Mouse (Mus musculus): Measurements from ENCODE around the gene Hsd17b1. TPM values are rescaled to one million over a fixed set of nuclear protein-coding genes. Genes with fewer than 3 reads are reported as not detected.

The Hsd17b1 gene
- total and polyA plus RNA-seq, 2 experiments from 2014 or later = 0.71 TPM; not detected in 1

GRCm38 (mm10) chr11:101035328-101035695, 42.9 kb upstream of the Hsd17b1 start:
- H3K27ac ChIP-seq (ENCODE audit: low read depth, low read length) = no peak overlapping the region
- H3K4me1 ChIP-seq (ENCODE audit: insufficient read depth) = no peaks in the 10 kb centered on the region
- no peaks in the 10 kb centered on the region for H3K9me3 ChIP-seq (ENCODE audit: low read length)
- H3K36me3 ChIP-seq (ENCODE audit: insufficient read depth) = peaks cover 85% of the 10 kb centered on the region
- H3K27me3 ChIP-seq (ENCODE audit: insufficient read depth, low read length) = no peaks in the 10 kb centered on the region
- 90% methylated on average over 4 of the region's 4 CpGs for WGBS
- no peak overlapping the region for H3K4me2 ChIP-seq (ENCODE audit: low read depth)
- no peak for DNase-seq
- no peak for TF ChIP-seq CTCF (IDR thresholded peaks at IDR 0.05; ENCODE audit: low read depth)
- ATAC-seq = no peak
- no peak overlapping the region for H3K9ac ChIP-seq
- no peak overlapping the region for H3K4me3 ChIP-seq (ENCODE audit: low read depth, low read length)

GRCm38 (mm10) chr11:101037795-101038194, 40.4 kb upstream of the Hsd17b1 start:
- no peak overlapping the region for H3K4me3 ChIP-seq (ENCODE audit: low read depth, low read length)
- H3K9me3 ChIP-seq (ENCODE audit: low read length) = no peaks in the 10 kb centered on the region
- no peak for TF ChIP-seq CTCF (IDR thresholded peaks at IDR 0.05; ENCODE audit: low read depth)
- peaks cover 87% of the 10 kb centered on the region for H3K36me3 ChIP-seq (ENCODE audit: insufficient read depth)
- H3K4me2 ChIP-seq (ENCODE audit: low read depth) = no peak overlapping the region
- no peak overlapping the region for H3K9ac ChIP-seq
- 82% methylated on average over 10 of the region's 10 CpGs for WGBS
- DNase-seq (no peak), ATAC-seq (no peak)
- H3K4me1 ChIP-seq (ENCODE audit: insufficient read depth) = no peaks in the 10 kb centered on the region
- no peak overlapping the region for H3K27ac ChIP-seq (ENCODE audit: low read depth, low read length)
- no peaks in the 10 kb centered on the region for H3K27me3 ChIP-seq (ENCODE audit: insufficient read depth, low read length)

GRCm38 (mm10) chr11:101045826-101046225, 32.4 kb upstream of the Hsd17b1 start:
- Histone ChIP-seq H3K27me3 (ENCODE audit: insufficient read depth, low read length) (no peaks in the 10 kb centered on the region), H3K4me3 (ENCODE audit: low read depth, low read length) (no peak overlapping the region), H3K4me2 (ENCODE audit: low read depth) (no peak overlapping the region), H3K27ac (ENCODE audit: low read depth, low read length) (no peak overlapping the region), H3K9me3 (ENCODE audit: low read length) (no peaks in the 10 kb centered on the region), H3K36me3 (ENCODE audit: insufficient read depth) (peaks cover 93% of the 10 kb centered on the region), H3K4me1 (ENCODE audit: insufficient read depth) (no peaks in the 10 kb centered on the region), H3K9ac (no peak overlapping the region)
- no peak for TF ChIP-seq CTCF (IDR thresholded peaks at IDR 0.05; ENCODE audit: low read depth)
- ATAC-seq (no peak), DNase-seq (no peak)
- WGBS = 92% methylated on average over 4 of the region's 4 CpGs

GRCm38 (mm10) chr11:101046440-101046839, 31.8 kb upstream of the Hsd17b1 start:
- no peaks in the 10 kb centered on the region for H3K4me1 ChIP-seq (ENCODE audit: insufficient read depth)
- H3K27me3 ChIP-seq (ENCODE audit: insufficient read depth, low read length) = no peaks in the 10 kb centered on the region
- no peak overlapping the region for H3K4me3 ChIP-seq (ENCODE audit: low read depth, low read length)
- TF ChIP-seq CTCF (IDR thresholded peaks at IDR 0.05; ENCODE audit: low read depth) = no peak
- H3K27ac ChIP-seq (ENCODE audit: low read depth, low read length) = no peak overlapping the region
- WGBS = 69% methylated on average over 9 of the region's 9 CpGs
- peaks cover 92% of the 10 kb centered on the region for H3K36me3 ChIP-seq (ENCODE audit: insufficient read depth)
- H3K4me2 ChIP-seq (ENCODE audit: low read depth) = no peak overlapping the region
- DNase-seq (no peak), ATAC-seq (no peak)
- no peaks in the 10 kb centered on the region for H3K9me3 ChIP-seq (ENCODE audit: low read length)
- no peak overlapping the region for H3K9ac ChIP-seq

- DNase-seq (no peak), ATAC-seq (no peak)
- WGBS = 89% methylated on average over 3 of the region's 3 CpGs
Observed at GRCm38 (mm10) chr11:101047502-101047901, 30.7 kb upstream of the Hsd17b1 start.

GRCm38 (mm10) chr11:101050359-101050758, 27.9 kb upstream of the Hsd17b1 start:
- H3K27me3 ChIP-seq (ENCODE audit: insufficient read depth, low read length) = no peaks in the 10 kb centered on the region
- no peaks in the 10 kb centered on the region for H3K4me1 ChIP-seq (ENCODE audit: insufficient read depth)
- no peak overlapping the region for H3K27ac ChIP-seq (ENCODE audit: low read depth, low read length)
- no peak for DNase-seq
- no peaks in the 10 kb centered on the region for H3K9me3 ChIP-seq (ENCODE audit: low read length)
- peaks cover 88% of the 10 kb centered on the region for H3K36me3 ChIP-seq (ENCODE audit: insufficient read depth)
- WGBS = 82% methylated on average over 9 of the region's 9 CpGs
- H3K9ac ChIP-seq = no peak overlapping the region
- H3K4me3 ChIP-seq (ENCODE audit: low read depth, low read length) = no peak overlapping the region
- TF ChIP-seq CTCF (IDR thresholded peaks at IDR 0.05; ENCODE audit: low read depth) = no peak
- no peak overlapping the region for H3K4me2 ChIP-seq (ENCODE audit: low read depth)
- no peak for ATAC-seq

More at GRCm38 (mm10) chr11:101047502-101047901, 30.7 kb upstream of the Hsd17b1 start:
- no peak for TF ChIP-seq CTCF (IDR thresholded peaks at IDR 0.05; ENCODE audit: low read depth)
- Histone ChIP-seq H3K9ac (no peak overlapping the region), H3K4me3 (ENCODE audit: low read depth, low read length) (no peak overlapping the region), H3K27me3 (ENCODE audit: insufficient read depth, low read length) (no peaks in the 10 kb centered on the region), H3K9me3 (ENCODE audit: low read length) (no peaks in the 10 kb centered on the region), H3K27ac (ENCODE audit: low read depth, low read length) (no peak overlapping the region), H3K4me2 (ENCODE audit: low read depth) (no peak overlapping the region), H3K36me3 (ENCODE audit: insufficient read depth) (peaks cover 93% of the 10 kb centered on the region), H3K4me1 (ENCODE audit: insufficient read depth) (no peaks in the 10 kb centered on the region)

- TF ChIP-seq CTCF (IDR thresholded peaks at IDR 0.05; ENCODE audit: low read depth) = no peak
- no peaks in the 10 kb centered on the region for H3K9me3 ChIP-seq (ENCODE audit: low read length)
- no peak overlapping the region for H3K9ac ChIP-seq
- H3K4me3 ChIP-seq (ENCODE audit: low read depth, low read length) = no peak overlapping the region
- DNase-seq = no peak
- WGBS = 81% methylated on average over 6 of the region's 6 CpGs
- H3K27ac ChIP-seq (ENCODE audit: low read depth, low read length) = no peak overlapping the region
- H3K4me2 ChIP-seq (ENCODE audit: low read depth) = no peak overlapping the region
- peaks cover 88% of the 10 kb centered on the region for H3K36me3 ChIP-seq (ENCODE audit: insufficient read depth)
- H3K4me1 ChIP-seq (ENCODE audit: insufficient read depth) = no peaks in the 10 kb centered on the region
- ATAC-seq = no peak
- no peaks in the 10 kb centered on the region for H3K27me3 ChIP-seq (ENCODE audit: insufficient read depth, low read length)
Observed at GRCm38 (mm10) chr11:101051051-101051493, 27.1 kb upstream of the Hsd17b1 start.

Data from forebrain, postnatal 0 days (tissue).